Mouse (Mus musculus): ENCODE data around the gene Ttc21a.

- TF ChIP-seq CTCF (IDR thresholded peaks at IDR 0.05; ENCODE audit: low read depth), result no peak
- no peak for TF ChIP-seq EP300 (optimal IDR thresholded peaks at IDR 0.05)
Measured at GRCm38 (mm10) chr9:119923462-119923861, 13.9 kb upstream of the Ttc21a start.

Measured in stomach, postnatal 0 days (tissue).